Mouse (Mus musculus) hindbrain, postnatal 0 days (tissue): ENCODE results near the gene Rptor. TPM values are rescaled to one million over a fixed set of nuclear protein-coding genes. Genes with fewer than 3 reads are reported as not detected.

Source experiments
- ATAC-seq: fragments of 200-750 bp; cut with Nextera tagmentation; 2 replicates; pipeline ENCODE4 v1.8.0; 2017; ENCODE audit warnings: mild to moderate bottlenecking, moderate TSS enrichment, moderate library complexity
- DNase-seq: peaks from one replicate; pipeline ENCODE4 v3.0.0-alpha.2; 2015; ENCODE audit warnings: low spot score
- H3K27ac ChIP-seq: fragments of 300-500 bp; sonication (generic); 2 replicates; pipeline ENCODE4 v1.5.1; 2014; ENCODE audit warnings: mild to moderate bottlenecking
- H3K27me3 ChIP-seq: fragments of 300-500 bp; sonication (generic); 2 replicates; pipeline ENCODE4 v1.6.1; 2014; ENCODE audit warnings: low read length, mixed read lengths; ENCODE audit not compliant: insufficient read depth
- H3K36me3 ChIP-seq: fragments of 300-500 bp; sonication (generic); 2 replicates; pipeline ENCODE4 v1.6.1; 2014; ENCODE audit warnings: low read length, mixed read lengths; ENCODE audit not compliant: insufficient read depth
- H3K4me1 ChIP-seq: fragments of 300-500 bp; sonication (generic); 2 replicates; pipeline ENCODE4 v1.6.1; 2014; ENCODE audit warnings: antibody characterized with exemption, low read length, mixed read lengths; ENCODE audit not compliant: insufficient read depth
- H3K4me2 ChIP-seq: fragments of 300-500 bp; sonication (generic); 2 replicates; pipeline ENCODE4 v1.6.1; 2014; ENCODE audit warnings: low read depth, mild to moderate bottlenecking, low read length, moderate library complexity, mixed read lengths
- H3K4me3 ChIP-seq: fragments of 300-500 bp; sonication (generic); 2 replicates; pipeline ENCODE4 v1.5.1; 2014; ENCODE audit warnings: low read length
- H3K9ac ChIP-seq: fragments of 300-500 bp; sonication (generic); replicated peaks from 2 replicates; pipeline ENCODE4 v1.6.1; 2014; ENCODE audit warnings: mild to moderate bottlenecking, low read length, moderate library complexity, mixed read lengths
- H3K9me3 ChIP-seq: fragments of 300-500 bp; sonication (generic); 2 replicates; pipeline ENCODE4 v1.6.1; 2016; ENCODE audit warnings: low read length, mixed read lengths
- CTCF ChIP-seq: IDR thresholded peaks from 2 replicates; pipeline ENCODE4 v1.5.1; 2016; ENCODE audit warnings: antibody characterized with exemption, control low read depth, low read depth
- WGBS: fragments of 180-500 bp; shearing (Covaris S2); extraction: QIAGEN DNeasy Blood & Tissue Kit; methylation state at CpG from one replicate; pipeline ENCODE4 v1.1.7; 2014; 5-methylcytosine and 5-hydroxymethylcytosine counted together
- polyA plus RNA-seq: library from polyadenylated mRNA; unstranded; fragments of >200 nt; fragmentation: Nextera tagmentation; extraction: Ambion mirVana; gene quantifications from 2 replicates; pipeline ENCODE4 v1.2.1, GENCODE M21; 2015
- total RNA-seq: library from RNA; depleted of rRNA; stranded (reverse); fragments of >200 nt; gene quantifications from 2 replicates; pipeline ENCODE4 v1.2.3, GENCODE M21; 2014

Rptor gene
- total and polyA plus RNA-seq, 2 experiments from 2014 or later, result 8.7 to 69.0 TPM

DNA sequence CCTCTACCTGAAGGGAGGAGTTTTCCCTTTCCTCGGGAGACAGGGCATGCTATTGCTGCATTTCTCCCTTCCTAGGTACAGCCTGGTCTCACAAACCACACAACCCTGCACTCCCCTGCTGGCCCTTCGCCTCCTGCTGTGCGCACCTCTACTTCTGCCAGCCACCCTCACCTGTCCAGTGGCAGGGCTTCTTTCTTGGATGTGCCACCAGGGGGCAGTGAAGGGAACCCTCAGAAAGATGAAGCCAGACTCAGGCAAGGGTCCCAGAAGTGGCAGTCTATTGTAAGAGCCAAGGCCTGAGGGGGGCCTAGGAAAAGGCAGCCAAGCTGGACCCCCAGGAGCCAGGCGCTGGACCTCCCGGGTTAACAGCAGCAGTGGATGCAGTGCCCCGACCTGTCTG is 332.8 kb downstream of the Rptor start:
- peak; percentile 14; the same call in 1 of the 2 replicates for ATAC-seq
- no peaks in the 10 kb centered on the region for H3K9me3 ChIP-seq
- H3K36me3 ChIP-seq, result no peaks in the 10 kb centered on the region
- no peak overlapping the region for H3K27ac ChIP-seq
- TF ChIP-seq CTCF, result peak; percentile 87
- peak; percentile 82 for DNase-seq
- H3K27me3 ChIP-seq, result no peaks in the 10 kb centered on the region
- H3K9ac ChIP-seq, result no peak overlapping the region
- 24% methylated on average over 6 of the region's 6 CpGs for WGBS
- H3K4me2 ChIP-seq, result no peak overlapping the region
- H3K4me1 ChIP-seq, result peaks cover 12% of the 10 kb centered on the region
- H3K4me3 ChIP-seq, result no peak overlapping the region

GRCm38 (mm10) chr11:119936456-119936855 is 333.8 kb downstream of the Rptor start:
- peaks cover 22% of the 10 kb centered on the region for H3K4me1 ChIP-seq
- no peak for TF ChIP-seq CTCF
- WGBS, result 65% methylated on average over 2 of the region's 2 CpGs
- no peaks in the 10 kb centered on the region for H3K27me3 ChIP-seq
- no peak overlapping the region for H3K9ac ChIP-seq
- no peak overlapping the region; the same call in 1 of the 2 replicates for H3K27ac ChIP-seq
- ATAC-seq (no peak), DNase-seq (no peak)
- H3K4me3 ChIP-seq, result no peak overlapping the region
- H3K36me3 ChIP-seq, result no peaks in the 10 kb centered on the region
- H3K4me2 ChIP-seq, result no peak overlapping the region
- H3K9me3 ChIP-seq, result no peaks in the 10 kb centered on the region

- H3K4me1 ChIP-seq, result peaks cover 26% of the 10 kb centered on the region
- H3K36me3 ChIP-seq, result no peaks in the 10 kb centered on the region
- no peak overlapping the region for H3K4me3 ChIP-seq
- no peaks in the 10 kb centered on the region for H3K27me3 ChIP-seq
- H3K27ac ChIP-seq, result no peak overlapping the region
- WGBS, result 41% methylated on average over 12 of the region's 12 CpGs
- TF ChIP-seq CTCF, result no peak
- DNase-seq (no peak), ATAC-seq (no peak)
- H3K4me2 ChIP-seq, result 0 out of 2 replicates have a peak overlapping the region, but pooled peaks have one; percentile 11
- H3K9ac ChIP-seq, result no peak overlapping the region
- no peaks in the 10 kb centered on the region for H3K9me3 ChIP-seq
Measured at GRCm38 (mm10) chr11:119937216-119937615, 334.5 kb downstream of the Rptor start.

GRCm38 (mm10) chr11:119937772-119938502 is 335.2 kb downstream of the Rptor start:
- 58% methylated on average over 19 of the region's 19 CpGs for WGBS
- Histone ChIP-seq H3K4me1 (peaks cover 26% of the 10 kb centered on the region), H3K4me2 (no peak overlapping the region), H3K9me3 (no peaks in the 10 kb centered on the region), H3K9ac (0 out of 2 replicates have a peak overlapping the region, but pooled peaks have one; percentile 13), H3K27ac (no peak overlapping the region), H3K27me3 (no peaks in the 10 kb centered on the region), H3K4me3 (no peak overlapping the region), H3K36me3 (no peaks in the 10 kb centered on the region)
- no peak for TF ChIP-seq CTCF
- no peak for DNase-seq
- ATAC-seq, result no peak

GRCm38 (mm10) chr11:119939073-119939710 is 336.5 kb downstream of the Rptor start:
- no peaks in the 10 kb centered on the region for H3K27me3 ChIP-seq
- 50% methylated on average over 8 of the region's 8 CpGs for WGBS
- H3K9ac ChIP-seq, result no peak overlapping the region
- H3K4me1 ChIP-seq, result peaks cover 30% of the 10 kb centered on the region
- no peak overlapping the region for H3K27ac ChIP-seq
- no peak for DNase-seq
- H3K4me2 ChIP-seq, result no peak overlapping the region
- H3K36me3 ChIP-seq, result no peaks in the 10 kb centered on the region
- no peaks in the 10 kb centered on the region for H3K9me3 ChIP-seq
- no peak for TF ChIP-seq CTCF
- no peak overlapping the region for H3K4me3 ChIP-seq
- no peak for ATAC-seq

GRCm38 (mm10) chr11:119939711-119940106 is 337.0 kb downstream of the Rptor start:
- Histone ChIP-seq H3K4me2 (peak overlapping the region; percentile 35; the same call in 1 of the 2 replicates), H3K4me3 (no peak overlapping the region), H3K4me1 (peaks cover 35% of the 10 kb centered on the region), H3K9me3 (no peaks in the 10 kb centered on the region), H3K36me3 (no peaks in the 10 kb centered on the region), H3K9ac (no peak overlapping the region), H3K27me3 (no peaks in the 10 kb centered on the region), H3K27ac (0 out of 2 replicates have a peak overlapping the region, but pooled peaks have one; percentile 66)
- WGBS, result 58% methylated on average over 4 of the region's 4 CpGs
- ATAC-seq, result no peak
- no peak for DNase-seq
- TF ChIP-seq CTCF, result no peak

GRCm38 (mm10) chr11:119940142-119940541 is 337.4 kb downstream of the Rptor start:
- no peaks in the 10 kb centered on the region for H3K36me3 ChIP-seq
- 49% methylated on average over 11 of the region's 11 CpGs for WGBS

More at GRCm38 (mm10) chr11:119940142-119940541, 337.4 kb downstream of the Rptor start:
- Histone ChIP-seq H3K4me1 (peaks cover 39% of the 10 kb centered on the region), H3K27me3 (no peaks in the 10 kb centered on the region), H3K9ac (no peak overlapping the region), H3K4me3 (no peak overlapping the region), H3K9me3 (no peaks in the 10 kb centered on the region), H3K27ac (peak overlapping the region; percentile 66), H3K4me2 (peak overlapping the region; percentile 35)
- ATAC-seq (no peak), DNase-seq (peak; percentile 52)
- no peak for TF ChIP-seq CTCF
